Mouse (Mus musculus) left cerebral cortex, postnatal 36 days (tissue): ENCODE data around the gene Mamstr. TPM values are rescaled to one million over a fixed set of nuclear protein-coding genes. Genes with fewer than 3 reads are reported as not detected.

ENCODE experiments used
- DNase-seq, 2 experiments: peaks; one replicate each; pipeline ENCODE4 v3.0.0; 2021 to 2022; ENCODE audit warnings: low spot score in 2 of 2, mixed read lengths in 1 of 2
- intact Hi-C: fragments of 180-260 bp; cut with DNase I; formaldehyde crosslinking; loops from one replicate; pipeline ENCODE4 v1.15.1; 2025
- total RNA-seq, 2 experiments: library from RNA; stranded (reverse); gene quantifications; 2 replicates each; pipeline ENCODE4 v1.2.3; 2021

Gene Mamstr
- total RNA-seq: 1 to 10 TPM; 4.1 to 5.1 TPM

DNA sequence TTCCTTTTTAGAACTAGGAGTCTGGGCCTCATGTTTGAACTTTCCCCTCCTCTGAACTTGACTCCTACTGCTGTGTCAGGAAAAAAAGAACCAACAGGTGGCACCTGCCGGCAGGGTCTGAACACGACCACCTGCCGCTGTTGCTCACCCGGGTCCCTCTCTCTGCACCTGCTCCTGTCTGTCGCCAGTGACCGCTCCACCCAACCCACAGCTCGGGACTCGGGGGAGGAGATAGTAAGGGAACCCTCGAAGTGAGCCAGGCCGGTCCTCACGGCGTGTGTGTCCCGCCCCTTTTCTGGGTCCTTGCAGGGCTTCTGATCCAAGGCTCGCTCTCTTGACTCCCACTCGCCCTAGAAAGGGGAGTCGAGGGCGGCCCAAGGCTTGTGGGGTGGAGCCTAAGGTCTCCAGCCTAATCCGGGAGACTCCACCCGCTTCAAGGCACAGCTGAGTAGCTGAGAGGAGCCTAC is at the start of gene Mamstr:
Mamstr (plus strand) TSS at position 417 of the 467 bp plus-strand sequence.
- DNase-seq: no peak
- intact Hi-C loops: loop anchor here (5.0 kb wide), 1 partner anchor 43 kb away; the partner anchor contains the start of gene Ntn5

DNA sequence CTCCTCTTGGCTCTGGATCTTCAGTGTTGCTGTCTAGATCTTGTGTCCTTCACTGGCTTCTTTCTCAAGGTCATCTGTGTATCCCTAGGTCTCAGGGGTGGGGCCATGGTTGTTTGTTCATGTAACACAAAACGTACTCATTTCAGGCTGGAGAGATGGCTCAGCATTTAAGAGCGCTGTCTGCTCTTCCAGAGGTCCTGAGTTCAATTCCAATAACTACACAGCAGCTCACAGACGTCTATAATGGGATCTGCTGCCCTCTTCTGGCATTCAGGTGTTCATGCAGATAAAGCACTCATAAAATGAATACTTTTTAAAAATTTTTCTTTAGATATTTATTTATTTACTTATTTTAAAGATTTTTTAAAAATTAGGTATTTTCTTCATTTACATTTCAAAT is 48.9 kb upstream of the Mamstr start:
- DNase-seq: no peak
- intact Hi-C loops: loop anchor here (2.0 kb wide), 1 partner anchor 36 kb away; the partner anchor contains the start of gene Hsd17b14

DNA sequence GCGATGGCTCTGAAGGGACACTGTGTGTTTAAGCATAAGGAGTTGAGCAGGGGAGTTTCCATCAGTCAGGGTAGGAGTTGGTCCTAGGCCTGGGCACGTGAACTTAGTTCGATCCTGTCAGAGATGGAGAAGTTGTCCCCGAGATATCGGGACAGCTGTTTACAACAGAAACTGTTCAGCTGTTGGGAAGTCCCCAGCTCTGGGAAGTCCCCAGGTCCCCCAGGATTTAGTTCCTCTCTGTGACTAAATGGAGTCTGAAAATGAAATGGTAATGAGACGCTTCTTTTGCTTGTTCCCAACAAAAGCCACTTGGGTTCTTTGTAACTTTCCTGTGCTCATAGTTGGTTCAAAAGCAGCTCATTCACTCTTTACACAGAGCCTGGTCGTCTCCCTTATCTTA is 47.9 kb upstream of the Mamstr start:
- intact Hi-C loops: loop anchor here (2.0 kb wide), 1 partner anchor 37 kb away; the partner anchor contains the start of gene Hsd17b14
- DNase-seq: no peak

DNA sequence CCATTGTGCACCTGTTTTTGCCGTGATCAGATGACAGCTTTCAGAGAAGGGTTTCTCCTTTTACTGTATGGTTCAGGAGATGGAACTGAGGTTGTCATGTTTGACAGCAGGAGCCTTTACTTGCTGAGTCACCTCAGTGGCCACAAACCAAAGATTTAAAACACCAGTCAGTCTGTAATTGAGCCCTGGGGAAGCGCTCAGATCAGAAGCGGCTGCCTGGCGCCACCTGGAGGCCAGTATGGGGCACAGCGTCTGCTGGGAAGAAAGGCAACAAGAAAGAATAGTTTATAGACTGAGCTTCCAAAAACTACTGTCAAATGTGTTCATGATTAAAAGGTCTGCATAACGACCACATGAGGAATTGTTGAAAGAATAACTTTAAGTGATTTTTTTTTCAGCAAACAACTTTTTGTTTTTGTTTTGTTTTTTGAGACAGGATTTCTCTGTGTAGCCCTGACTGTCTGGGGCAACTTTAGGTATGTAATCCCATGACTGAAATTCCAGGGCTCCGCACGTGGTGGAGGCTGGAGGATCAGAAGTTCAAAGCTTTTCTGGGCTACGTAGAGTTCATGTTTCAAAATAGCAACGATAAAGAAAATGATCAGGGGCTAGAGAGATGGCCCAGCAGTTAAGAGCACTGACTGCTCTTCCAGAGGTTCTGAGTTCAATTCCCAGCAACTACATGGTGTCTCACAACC is 46.5 kb upstream of the Mamstr start:
- peak; percentile 56 to 64 for DNase-seq
- intact Hi-C loops: no loop called here

DNA sequence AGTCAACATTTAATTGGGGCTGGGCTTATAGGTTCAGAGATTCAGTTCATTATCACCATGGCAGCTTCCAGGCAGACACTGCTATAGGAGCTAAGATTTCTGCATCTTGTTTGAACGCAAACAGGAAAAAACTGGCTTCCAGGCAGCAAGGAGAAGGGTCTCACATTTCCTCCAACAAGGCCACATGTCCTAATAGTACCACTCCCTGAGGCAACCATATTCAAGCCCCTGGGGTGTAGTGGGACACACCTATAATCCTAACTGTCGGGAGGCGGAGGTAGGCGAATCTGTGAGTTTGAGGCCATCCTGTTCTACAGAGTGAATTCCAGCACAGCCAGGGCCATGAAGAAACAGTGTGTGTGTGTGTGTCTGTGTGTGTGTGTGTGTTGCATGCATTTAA is 44.6 kb upstream of the Mamstr start:
- intact Hi-C loops: loop anchor here (5.0 kb wide), 1 partner anchor 87 kb away; the partner anchor contains the start of gene Ntn5
- no peak for DNase-seq

DNA sequence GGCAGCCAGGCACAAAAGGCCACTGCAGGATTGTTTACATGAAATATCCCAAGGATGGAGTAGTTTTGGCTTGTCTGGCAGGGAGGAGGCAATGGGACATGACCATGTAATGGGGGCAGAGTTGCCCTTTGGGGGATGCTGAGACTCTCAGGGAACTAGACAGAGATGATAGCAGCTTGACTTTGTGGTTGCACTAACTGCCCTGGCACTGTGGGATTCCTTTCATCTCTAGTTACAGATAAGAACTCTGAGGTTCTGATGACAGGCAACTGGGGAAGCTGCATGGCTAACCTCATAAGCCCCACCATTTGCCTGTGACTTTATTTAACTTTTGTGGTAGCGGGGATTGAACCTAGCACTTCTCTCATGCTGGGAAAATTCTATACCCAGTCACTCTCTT is 43.7 kb upstream of the Mamstr start:
- intact Hi-C loops: loop anchor here (2.0 to 5.0 kb wide), 2 partner anchors 15 to 86 kb away; partner anchors contain the start of gene Ntn5
- DNase-seq: no peak

DNA sequence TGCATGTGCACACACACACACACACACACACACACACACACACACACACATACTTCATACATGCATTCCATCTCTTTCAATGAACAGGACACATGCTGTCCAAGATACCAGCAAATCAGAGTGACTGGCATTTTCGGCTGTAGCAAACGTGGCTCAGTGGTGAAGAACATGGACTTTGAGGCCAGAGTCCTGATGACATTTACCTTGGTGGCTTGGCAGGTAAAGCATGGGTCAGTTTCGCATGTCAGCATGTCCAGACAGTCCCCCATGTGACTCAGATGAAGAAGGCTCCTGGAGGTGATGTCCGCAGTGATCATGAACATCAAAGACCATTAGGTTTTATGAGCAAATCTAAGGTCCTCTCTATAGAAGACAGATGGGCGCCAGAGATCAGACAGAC is 42.8 kb upstream of the Mamstr start:
- no peak for DNase-seq
- intact Hi-C loops: loop anchor here (2.0 to 5.0 kb wide), 2 partner anchors 14 to 85 kb away; partner anchors contain the start of gene Ntn5

DNA sequence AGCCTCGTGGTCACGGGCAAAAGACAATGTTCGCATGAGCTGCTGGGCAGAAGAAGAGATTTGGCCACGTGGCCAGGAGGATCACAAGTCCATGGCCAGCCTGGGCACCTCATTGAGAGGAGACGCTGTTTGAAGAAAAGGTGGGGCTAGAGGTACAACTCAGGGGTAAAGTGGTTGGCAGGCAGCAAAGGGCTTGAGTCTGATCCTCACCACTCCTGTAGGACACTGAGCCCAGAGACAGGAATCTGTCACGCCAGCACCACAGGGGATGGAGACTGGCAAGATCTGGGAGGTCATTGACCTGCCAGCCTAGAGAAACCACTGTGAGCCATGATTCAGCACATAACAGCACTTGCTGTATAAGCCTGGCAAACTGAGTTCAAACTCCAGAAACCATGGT is 42.2 kb upstream of the Mamstr start:
- intact Hi-C loops: loop anchor here (2.0 to 5.0 kb wide), 2 partner anchors 13 to 85 kb away; partner anchors contain the start of gene Ntn5
- no peak for DNase-seq

DNA sequence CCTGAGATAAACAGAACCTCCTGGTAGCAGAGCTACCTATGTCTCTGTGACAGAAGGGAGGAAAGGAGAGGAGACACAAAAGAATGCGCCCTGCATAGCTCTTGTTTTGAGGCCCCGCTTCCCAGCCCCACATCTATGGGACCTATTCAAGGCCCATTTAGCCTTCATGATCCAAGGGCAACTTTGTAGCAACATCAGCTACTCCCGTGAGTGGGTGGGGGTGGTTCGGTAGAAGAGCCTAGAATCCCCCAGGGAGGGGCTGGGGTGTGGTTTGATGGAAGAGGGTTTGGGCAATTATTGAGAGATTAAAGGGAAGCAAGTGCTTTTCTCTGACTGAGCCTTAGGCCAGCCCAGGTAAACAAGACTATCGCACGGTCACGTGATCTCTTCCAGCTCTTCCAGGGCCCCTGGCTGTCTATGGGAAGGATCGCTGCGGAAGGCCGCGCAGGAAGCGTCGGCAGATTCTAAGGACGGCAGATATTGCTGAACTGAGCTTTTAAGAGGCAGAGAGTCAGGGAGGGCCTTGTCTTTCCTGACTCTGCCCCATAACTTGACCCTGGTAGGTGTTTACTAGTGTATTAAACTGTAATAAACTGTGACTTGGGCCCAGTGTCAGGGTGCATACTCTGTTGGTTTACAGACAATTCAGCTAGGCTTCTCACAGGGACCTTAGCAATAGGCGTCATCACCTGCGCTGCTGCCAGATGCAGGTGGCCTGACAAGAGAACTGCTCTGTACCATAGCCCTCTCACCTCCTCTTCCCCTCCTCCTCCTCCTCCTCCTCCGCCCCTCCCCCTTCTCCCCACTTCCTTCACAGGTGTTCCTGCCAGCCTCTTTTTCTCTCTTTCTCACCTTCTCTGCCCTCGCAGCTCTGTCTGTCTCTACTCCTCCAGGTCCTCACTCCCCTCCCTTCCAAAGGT is 40.6 kb upstream of the Mamstr start:
- intact Hi-C loops: loop anchor here (5.0 kb wide), 1 partner anchor 83 kb away; the partner anchor contains the start of gene Ntn5

DNA sequence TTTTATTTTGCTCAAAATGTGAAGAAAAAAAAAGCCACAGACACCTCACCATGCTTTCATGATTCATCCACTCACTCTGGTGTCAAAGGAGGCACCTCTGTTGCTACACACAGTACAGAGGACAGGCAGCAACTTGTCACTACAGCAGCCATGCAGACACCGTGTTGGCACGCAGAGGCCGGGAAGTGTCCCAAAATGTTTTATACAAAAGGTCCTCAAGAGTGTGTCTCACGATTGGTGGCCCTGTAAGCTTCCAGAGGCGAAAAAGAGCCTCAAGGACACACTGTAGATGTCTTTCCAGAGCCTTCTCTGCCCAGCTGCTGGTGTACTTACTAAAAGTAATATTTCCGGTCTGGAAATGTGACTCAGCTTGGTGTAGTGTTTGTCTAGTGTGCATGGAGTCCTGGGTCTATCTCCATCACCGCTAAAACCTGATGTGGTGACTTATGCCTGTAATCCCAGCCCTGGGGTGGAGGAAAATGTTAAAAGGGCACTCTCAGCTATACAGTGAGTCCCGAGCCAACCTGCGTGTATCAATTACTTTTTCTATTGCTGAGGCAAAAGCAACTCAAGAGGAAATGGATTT is 34.0 kb upstream of the Mamstr start:
- no peak for DNase-seq
- intact Hi-C loops: loop anchor here (5.0 kb wide), 1 partner anchor 67 kb away; no protein-coding TSS in a partner anchor

More for the DNA sequence above, 40.6 kb upstream of the Mamstr start:
- DNase-seq: no peak

DNA sequence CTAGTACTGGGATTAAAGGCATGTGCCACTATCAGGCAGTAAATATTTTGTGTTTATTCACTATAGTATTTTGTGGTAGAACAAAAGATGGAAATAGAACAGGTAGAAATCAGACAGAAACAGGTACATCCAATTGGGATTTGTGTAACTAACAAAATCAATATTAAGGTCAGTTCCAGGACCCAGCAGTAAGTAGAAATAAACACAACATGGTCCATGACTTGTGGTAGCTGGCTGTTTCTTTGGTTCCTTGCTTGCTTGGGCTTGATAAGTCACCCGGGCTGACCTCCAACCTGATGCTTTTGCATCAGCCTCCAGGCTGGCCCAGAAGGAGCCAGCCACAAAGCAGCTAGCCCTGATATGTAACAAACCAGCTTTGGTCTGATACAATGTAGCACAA is 30.3 kb upstream of the Mamstr start:
- no peak for DNase-seq
- intact Hi-C loops: loop anchor here (5.0 kb wide), 1 partner anchor 63 kb away; no protein-coding TSS in a partner anchor

DNA sequence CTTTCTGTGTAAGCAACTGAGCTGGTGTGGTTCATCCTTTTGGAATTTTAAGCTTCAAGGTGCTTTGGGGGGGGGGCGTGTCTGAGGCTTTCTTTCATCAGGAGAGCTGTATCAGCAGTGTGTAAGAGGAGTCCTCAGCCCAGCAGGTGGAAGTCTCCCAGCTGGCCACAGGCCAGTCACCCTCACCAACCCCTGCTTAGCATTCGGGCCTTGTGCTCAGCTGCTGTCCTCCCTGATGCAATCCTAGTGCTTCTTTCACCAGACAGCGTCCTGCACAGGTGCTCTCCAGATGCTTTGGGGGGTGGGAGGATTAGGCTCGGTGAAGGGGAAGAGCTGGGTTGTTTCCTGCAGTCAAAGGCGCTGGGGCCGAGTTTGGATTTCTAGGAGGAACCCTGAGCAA is 23.5 kb upstream of the Mamstr start:
- no peak for DNase-seq
- intact Hi-C loops: no loop called here

DNA sequence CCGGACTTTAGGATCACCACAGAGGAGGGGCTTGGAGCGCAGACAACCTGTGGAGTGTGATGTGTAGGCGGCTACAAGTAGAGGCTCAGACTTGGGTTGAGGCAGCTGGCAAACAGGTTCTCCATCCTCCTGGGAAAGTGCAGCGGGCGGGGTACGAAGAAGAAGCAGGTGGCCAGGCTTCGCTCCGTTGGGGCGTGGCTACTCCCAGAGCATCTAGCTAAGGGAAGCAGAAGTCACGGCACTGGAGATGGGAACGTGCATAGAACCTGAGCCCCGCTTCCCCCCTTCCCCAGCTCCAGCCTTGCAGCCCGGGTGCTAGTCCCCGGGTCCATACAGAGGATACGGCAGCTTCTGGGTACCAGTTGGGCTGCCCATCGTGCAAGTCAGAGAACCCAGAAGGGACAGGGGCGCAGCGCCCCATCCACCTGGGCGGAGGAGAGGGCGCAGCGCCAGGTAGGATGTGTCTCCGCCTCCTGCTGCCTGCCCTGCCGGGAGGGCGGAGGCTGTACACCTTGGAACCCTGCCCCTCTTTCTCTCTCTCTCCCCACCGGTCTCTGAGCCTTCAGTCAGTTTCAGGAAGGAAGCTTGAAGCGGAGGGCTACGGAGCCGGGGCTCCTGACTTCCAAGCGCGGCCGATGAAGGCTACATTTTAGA is 22.6 kb upstream of the Mamstr start, which contains the start of gene Fut1:
Fut1 (plus strand) TSS at position 248 of the 654 bp plus-strand sequence.
- DNase-seq: no peak
- intact Hi-C loops: no loop called here

DNA sequence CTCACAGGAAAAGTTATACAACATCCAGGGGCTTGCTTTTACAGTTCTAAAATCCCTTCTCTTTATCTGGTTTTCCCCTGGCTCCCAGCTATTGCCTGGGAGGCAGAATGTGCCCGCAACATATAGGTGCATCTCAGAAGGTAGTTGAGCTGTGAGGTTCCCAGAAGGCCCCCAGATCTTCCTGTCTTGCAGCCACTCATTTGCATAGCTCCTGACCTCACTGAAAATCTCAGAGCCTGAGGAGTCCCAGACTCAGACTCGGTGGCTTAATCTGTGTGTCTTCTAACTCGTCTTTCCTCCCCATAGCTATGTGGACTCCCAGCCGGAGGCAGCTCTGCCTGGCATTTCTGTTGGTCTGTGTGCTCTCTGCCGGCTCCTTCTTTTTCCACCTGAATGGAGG is 21.5 kb upstream of the Mamstr start:
- DNase-seq: no peak
- intact Hi-C loops: no loop called here

DNA sequence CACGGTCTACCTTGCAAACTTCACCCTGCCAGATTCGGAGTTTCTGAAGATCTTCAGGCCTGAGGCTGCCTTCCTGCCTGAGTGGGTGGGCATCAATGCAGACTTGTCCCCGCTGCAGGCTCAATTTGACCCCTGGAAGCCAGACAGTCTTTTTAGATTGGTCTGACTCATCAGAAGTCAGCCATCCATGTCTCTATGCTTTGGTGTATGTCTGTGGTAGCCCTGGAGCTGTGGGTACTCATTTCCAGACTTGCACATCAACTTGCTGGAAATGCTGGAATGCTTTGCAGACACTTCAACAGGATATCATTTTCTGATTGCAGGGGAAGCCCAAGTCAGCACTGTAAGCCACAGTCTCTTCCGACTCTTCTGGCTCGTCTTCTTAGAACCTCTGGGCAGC is 20.2 kb upstream of the Mamstr start:
- intact Hi-C loops: no loop called here
- DNase-seq: no peak

DNA sequence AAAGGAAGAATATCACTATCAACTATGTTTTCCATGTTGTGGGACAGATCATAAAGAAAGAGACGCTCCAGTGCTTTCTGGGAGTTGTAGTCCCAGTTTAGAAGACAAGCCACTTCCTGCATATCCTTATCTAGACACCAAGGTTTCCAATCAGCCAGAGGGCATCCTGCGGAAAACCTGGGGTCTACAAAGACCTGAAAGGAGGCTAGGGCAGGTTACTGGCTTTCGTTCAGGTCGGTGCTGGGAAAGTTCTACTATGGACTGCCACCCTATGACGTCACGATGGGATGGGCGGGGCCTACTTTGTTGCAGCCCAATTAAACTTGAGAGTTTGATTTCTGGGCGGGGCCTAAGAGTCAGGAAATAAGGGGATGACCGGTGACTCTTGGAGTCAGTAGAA is 18.3 kb upstream of the Mamstr start, which contains the start of gene Izumo1:
Izumo1 (plus strand) TSS at position 369 of the 400 bp plus-strand sequence.
- no peak for DNase-seq
- intact Hi-C loops: no loop called here

DNA sequence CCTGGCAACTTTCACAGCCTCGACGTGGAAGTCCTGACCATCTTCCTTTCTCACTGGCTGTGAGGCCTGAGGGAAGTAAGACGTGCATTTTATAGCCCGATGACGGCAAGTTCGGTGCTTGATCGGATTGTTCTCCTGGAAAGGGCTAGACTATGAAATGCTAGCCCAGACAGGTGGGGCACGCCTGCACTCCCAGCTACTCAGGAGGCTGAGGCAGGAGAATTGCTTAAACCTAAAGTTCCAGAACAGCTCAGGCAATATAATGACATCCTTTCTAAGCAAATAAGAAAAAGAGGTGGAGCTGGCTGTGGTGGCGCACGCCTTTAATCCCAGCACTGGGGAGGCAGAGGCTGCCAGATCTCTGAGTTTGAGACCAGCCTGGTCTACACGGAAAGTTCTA is 16.3 kb upstream of the Mamstr start:
- intact Hi-C loops: no loop called here
- DNase-seq: no peak

DNA sequence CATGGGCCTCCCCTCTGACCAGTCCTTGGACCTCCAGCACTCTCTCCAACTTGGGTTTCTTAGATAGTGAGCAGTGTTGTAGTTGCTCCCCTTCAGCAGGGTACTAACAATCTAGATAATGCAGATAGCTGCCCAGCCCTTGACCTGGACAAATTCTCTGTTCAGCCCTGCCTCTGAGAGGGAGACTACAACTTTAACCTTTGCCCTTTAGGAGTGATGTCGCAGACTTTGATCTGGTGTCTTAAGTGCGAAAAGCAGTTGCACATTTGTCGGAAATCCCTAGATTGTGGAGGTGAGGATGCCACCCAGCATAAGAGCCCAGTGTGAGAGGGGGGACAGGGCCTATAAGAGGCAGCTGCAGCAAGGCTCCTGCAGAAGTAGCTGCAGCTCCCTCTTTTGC is 15.1 kb upstream of the Mamstr start:
- no peak for DNase-seq
- intact Hi-C loops: no loop called here

DNA sequence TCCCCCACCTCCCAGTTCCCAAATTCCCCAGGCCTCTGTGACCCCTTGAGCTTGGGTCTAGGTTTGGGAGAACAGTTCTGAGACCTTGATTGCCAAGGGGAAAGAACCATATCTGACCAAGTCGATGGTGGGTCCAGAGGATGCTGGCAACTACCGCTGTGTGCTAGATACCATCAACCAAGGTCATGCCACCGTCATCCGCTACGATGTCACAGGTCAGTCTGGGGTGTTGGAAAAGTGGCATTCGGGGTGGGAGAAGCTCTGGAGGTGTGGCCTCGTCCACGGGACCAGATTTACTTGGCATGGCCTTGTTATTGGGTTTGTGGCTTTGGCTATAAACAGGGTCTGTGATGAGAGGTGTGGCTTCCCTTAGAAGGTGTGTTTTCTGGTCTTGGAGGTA is 14.3 kb upstream of the Mamstr start:
- intact Hi-C loops: no loop called here
- no peak for DNase-seq
